Mouse (Mus musculus): ENCODE data around the gene Gm14434.
"Not testable (repeated sequence)": the region's sequence is repeated elsewhere in the genome, so short reads cannot be mapped to it uniquely, and the experiment has no call there.

Gm14434 gene

GRCm38 (mm10) chr2:176486683-176487082, at the start of gene Gm14434:
Gene Gm14434 (minus strand): TSS chr2:176486783.
- DNase-seq, result not testable (repeated sequence)

DNA sequence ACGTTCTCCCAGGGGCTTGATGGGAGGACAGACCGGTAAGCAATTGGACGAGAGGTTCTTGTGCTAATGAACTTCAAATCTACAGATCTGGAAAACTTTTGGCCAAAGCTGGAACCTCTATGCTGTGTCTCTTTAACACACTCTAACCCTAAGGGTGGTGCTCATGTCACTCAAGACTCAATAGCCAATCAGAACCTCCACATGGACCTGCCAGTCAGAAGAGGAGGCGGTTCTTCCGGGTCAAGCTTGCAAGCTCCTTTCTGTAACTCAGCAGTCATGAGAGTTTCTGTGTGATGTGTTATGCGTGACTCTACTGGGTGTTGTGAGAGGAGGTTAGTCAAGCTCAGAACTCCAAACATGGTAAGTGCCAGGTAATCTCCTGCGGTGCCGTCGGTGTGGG, 34.2 kb upstream of the Gm14434 start, which contains the start of gene Zfp967:
Zfp967 (plus strand) TSS at position 301 of the 400 bp plus-strand sequence.
- not testable (repeated sequence) for DNase-seq

- DNase-seq, result not testable (repeated sequence)
These were observed 63.3 kb downstream of the Gm14434 start, which contains the start of gene Gm14435 for GRCm38 (mm10) chr2:176423294-176423693. Gene Gm14435 (plus strand): TSS chr2:176423594.

All from liver (tissue).